Mouse (Mus musculus): ENCODE results near the gene Cox6a1. TPM values are rescaled to one million over a fixed set of nuclear protein-coding genes. Genes with fewer than 3 reads are reported as not detected.
A peak's percentile ranks its signal among the peaks of the same experiment; 100 is the strongest.

Cox6a1 gene
- polyA plus RNA-seq, 1 experiment from 2014 or later: 938 TPM

DNA sequence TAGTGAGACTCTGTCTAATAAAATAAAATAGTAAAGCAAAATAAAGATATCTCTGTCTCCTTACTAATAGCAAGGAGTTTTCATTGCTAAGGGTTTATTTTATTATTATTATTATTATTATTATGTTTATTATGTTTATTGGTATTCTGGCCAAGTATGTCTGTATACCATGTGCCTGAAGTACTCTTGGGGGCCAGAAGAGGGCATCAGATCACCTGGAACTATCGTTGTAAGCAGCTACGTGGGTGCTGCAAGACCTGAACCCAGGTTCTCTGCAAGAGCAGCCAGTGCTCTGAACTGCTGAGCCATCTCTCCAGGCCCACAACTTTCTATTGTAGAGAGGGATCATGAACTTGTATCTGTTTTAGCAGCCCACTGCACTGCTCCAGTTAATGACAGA lies 26.7 kb upstream of the Cox6a1 start:
- peaks cover 12% of the 10 kb centered on the region; the same call in 1 of the 2 replicates for H3K4me1 ChIP-seq (ENCODE audit: control insufficient read depth, insufficient read depth, low read length)
- DNase-seq (no peak), ATAC-seq (ENCODE audit: low FRiP score, low TSS enrichment) (no peak)
- H3K27ac ChIP-seq (replicated peaks; ENCODE audit: low read depth, low read length): 0 out of 2 replicates have a peak overlapping the region, but pooled peaks have one; percentile 14
- no peaks in the 10 kb centered on the region for H3K36me3 ChIP-seq (ENCODE audit: control insufficient read depth, insufficient read depth, low read length)
- no peak overlapping the region for H3K4me3 ChIP-seq (replicated peaks; ENCODE audit: low read depth, low read length)
- 87% methylated on average over 2 of the region's 2 CpGs for WGBS
- no peak overlapping the region for H3K4me2 ChIP-seq (ENCODE audit: low read length)
- no peaks in the 10 kb centered on the region for H3K27me3 ChIP-seq (ENCODE audit: control insufficient read depth, insufficient read depth, low read length)
- no peaks in the 10 kb centered on the region for H3K9me3 ChIP-seq (ENCODE audit: control insufficient read depth, low read length)
- no peak overlapping the region for H3K9ac ChIP-seq (replicated peaks; ENCODE audit: low read length)

DNA sequence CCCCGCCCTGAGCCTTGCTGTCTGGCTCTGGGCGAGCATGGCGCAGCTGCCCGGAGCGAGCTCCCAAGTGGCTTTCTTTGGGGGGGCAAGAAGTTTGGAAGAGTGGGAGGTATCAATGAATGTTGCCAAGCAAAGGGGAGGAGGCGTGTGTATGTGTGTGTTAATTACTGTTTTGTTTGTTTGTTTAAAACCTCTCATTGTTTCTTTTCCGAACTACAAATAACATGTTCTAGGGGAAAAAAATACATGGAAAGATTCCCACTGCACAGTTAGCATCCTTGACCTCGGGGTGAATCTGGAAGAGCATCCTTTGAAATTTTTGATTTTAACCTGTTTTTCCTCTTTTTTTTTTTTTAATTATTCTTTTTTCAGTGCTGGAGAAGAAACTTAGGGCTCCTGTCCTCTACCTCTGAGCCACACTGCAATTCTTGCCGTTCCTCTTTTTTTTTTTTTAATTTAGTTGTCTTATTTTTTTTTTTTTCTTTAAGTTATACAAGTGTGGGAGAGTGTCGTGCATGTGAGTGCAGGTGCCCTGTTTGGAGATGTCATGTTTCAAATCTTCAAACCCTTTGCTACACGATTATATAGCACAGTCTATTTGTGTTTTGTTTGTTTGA lies 25.5 kb upstream of the Cox6a1 start:
- no peak for ATAC-seq (ENCODE audit: low FRiP score, low TSS enrichment)
- H3K9ac ChIP-seq (replicated peaks; ENCODE audit: low read length): peak overlapping the region; percentile 28; the same call in 1 of the 2 replicates
- H3K27ac ChIP-seq (replicated peaks; ENCODE audit: low read depth, low read length): peak overlapping the region; percentile 75
- DNase-seq: no peak
- H3K4me3 ChIP-seq (replicated peaks; ENCODE audit: low read depth, low read length): peak overlapping the region; percentile 24
- peak overlapping the region; percentile 60 for H3K4me2 ChIP-seq (ENCODE audit: low read length)
- no peaks in the 10 kb centered on the region for H3K27me3 ChIP-seq (ENCODE audit: control insufficient read depth, insufficient read depth, low read length)
- no peaks in the 10 kb centered on the region for H3K9me3 ChIP-seq (ENCODE audit: control insufficient read depth, low read length)
- H3K4me1 ChIP-seq (ENCODE audit: control insufficient read depth, insufficient read depth, low read length): peaks cover 12% of the 10 kb centered on the region; the same call in 1 of the 2 replicates
- no peaks in the 10 kb centered on the region for H3K36me3 ChIP-seq (ENCODE audit: control insufficient read depth, insufficient read depth, low read length)
- WGBS: 3% methylated on average over 11 of the region's 11 CpGs

DNA sequence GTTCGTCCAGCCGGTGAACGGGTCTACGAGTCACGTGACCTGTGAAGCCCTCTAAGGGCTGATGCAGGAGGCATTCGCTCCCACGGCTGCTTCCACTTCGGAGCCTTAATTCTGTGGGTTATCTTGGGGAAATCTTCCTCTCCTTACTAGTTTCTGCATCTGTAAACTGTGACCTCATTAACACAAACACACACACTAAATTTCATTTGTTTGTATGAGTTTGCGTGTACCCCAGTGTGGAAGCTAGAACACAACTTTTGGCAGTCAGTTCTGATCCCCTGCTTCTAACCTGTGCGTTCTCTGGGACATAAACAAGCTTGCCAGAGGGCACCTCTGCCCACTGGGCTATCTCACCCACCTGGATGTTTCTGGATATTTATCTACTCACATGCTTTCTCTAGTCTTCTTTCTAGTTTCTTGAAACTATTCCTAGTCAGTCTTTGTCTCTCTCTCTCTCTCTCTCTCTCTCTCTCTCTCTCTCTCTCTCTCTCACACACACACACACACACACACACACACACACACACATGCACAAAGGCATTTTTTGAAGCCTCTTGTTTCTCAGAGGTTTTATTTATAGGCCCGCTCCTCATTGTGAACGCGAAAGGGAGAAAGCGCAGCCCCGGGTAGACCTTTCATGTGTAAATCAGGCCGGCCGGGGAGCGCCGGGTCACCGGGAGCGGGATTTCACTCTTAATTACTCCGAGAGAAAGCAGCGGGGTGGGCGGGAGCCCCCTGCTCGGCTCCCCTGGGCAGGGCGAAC lies 24.8 kb upstream of the Cox6a1 start:
- H3K9me3 ChIP-seq (ENCODE audit: control insufficient read depth, low read length): no peaks in the 10 kb centered on the region
- no peaks in the 10 kb centered on the region for H3K36me3 ChIP-seq (ENCODE audit: control insufficient read depth, insufficient read depth, low read length)
- H3K27me3 ChIP-seq (ENCODE audit: control insufficient read depth, insufficient read depth, low read length): no peaks in the 10 kb centered on the region
- peak overlapping the region; percentile 24 for H3K4me3 ChIP-seq (replicated peaks; ENCODE audit: low read depth, low read length)
- 6% methylated on average over 26 of the region's 26 CpGs for WGBS
- H3K4me2 ChIP-seq (ENCODE audit: low read length): peak overlapping the region; percentile 60
- peak overlapping the region; percentile 75 for H3K27ac ChIP-seq (replicated peaks; ENCODE audit: low read depth, low read length)
- DNase-seq: peak; percentile 89
- ATAC-seq (ENCODE audit: low FRiP score, low TSS enrichment): peak; percentile 89
- peak overlapping the region; percentile 28; the same call in 1 of the 2 replicates for H3K9ac ChIP-seq (replicated peaks; ENCODE audit: low read length)
- H3K4me1 ChIP-seq (ENCODE audit: control insufficient read depth, insufficient read depth, low read length): peaks cover 12% of the 10 kb centered on the region; the same call in 1 of the 2 replicates

DNA sequence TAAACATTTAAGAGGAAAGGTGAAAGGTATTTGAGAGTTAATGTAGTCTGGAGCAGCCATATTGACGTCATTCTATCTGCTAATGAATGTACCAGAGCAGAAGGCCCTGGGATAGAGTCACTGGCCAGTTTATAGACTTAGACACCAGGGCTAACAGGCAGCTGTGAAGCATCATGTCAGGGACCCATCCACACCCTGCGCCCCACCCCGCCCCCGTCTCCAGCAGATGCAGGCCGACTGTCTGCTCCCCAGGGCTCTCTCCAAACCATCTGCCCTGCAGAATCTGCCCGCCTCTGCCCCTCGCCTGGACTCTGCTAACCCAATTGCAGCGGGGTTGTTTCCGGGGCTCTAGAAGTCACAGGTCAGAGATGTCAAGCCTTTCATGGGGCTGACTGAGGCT lies 23.0 kb upstream of the Cox6a1 start:
- ATAC-seq (ENCODE audit: low FRiP score, low TSS enrichment) (no peak), DNase-seq (no peak)

DNA sequence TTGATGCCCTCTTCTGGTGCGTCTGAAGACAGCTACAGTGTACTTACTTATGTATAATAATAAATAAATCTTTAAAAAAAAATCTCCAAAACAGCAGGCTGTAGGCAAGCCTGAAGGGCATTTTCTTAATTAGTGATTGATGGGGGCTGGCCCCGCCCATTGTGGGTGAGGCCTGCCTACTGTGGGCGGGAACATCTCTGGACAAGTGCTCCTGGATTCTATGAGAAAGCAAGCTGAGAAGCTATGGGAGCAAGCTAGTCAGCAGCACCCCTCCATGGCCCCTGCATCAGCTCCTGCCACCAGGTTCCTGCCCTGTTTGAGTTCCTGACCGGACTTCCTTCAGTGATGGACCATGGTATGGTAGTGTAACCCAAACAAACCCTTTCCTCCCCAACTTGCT lies 16.0 kb upstream of the Cox6a1 start:
- Histone ChIP-seq H3K4me3 (replicated peaks; ENCODE audit: low read depth, low read length) (no peak overlapping the region), H3K36me3 (ENCODE audit: control insufficient read depth, insufficient read depth, low read length) (no peaks in the 10 kb centered on the region), H3K27ac (replicated peaks; ENCODE audit: low read depth, low read length) (no peak overlapping the region), H3K9ac (replicated peaks; ENCODE audit: low read length) (no peak overlapping the region), H3K27me3 (ENCODE audit: control insufficient read depth, insufficient read depth, low read length) (no peaks in the 10 kb centered on the region), H3K9me3 (ENCODE audit: control insufficient read depth, low read length) (no peaks in the 10 kb centered on the region), H3K4me1 (ENCODE audit: control insufficient read depth, insufficient read depth, low read length) (no peaks in the 10 kb centered on the region), H3K4me2 (ENCODE audit: low read length) (no peak overlapping the region)
- ATAC-seq (ENCODE audit: low FRiP score, low TSS enrichment): no peak
- no peak for DNase-seq
- WGBS: 92% methylated on average over 4 of the region's 4 CpGs

More for the DNA sequence above, 23.0 kb upstream of the Cox6a1 start:
- H3K27me3 ChIP-seq (ENCODE audit: control insufficient read depth, insufficient read depth, low read length): no peaks in the 10 kb centered on the region
- WGBS: 34% methylated on average over 9 of the region's 9 CpGs
- 0 out of 2 replicates have a peak overlapping the region, but pooled peaks have one; percentile 26 for H3K27ac ChIP-seq (replicated peaks; ENCODE audit: low read depth, low read length)
- H3K4me1 ChIP-seq (ENCODE audit: control insufficient read depth, insufficient read depth, low read length): peaks cover 12% of the 10 kb centered on the region; the same call in 1 of the 2 replicates
- no peaks in the 10 kb centered on the region for H3K9me3 ChIP-seq (ENCODE audit: control insufficient read depth, low read length)
- no peak overlapping the region for H3K4me3 ChIP-seq (replicated peaks; ENCODE audit: low read depth, low read length)
- H3K9ac ChIP-seq (replicated peaks; ENCODE audit: low read length): no peak overlapping the region
- H3K36me3 ChIP-seq (ENCODE audit: control insufficient read depth, insufficient read depth, low read length): no peaks in the 10 kb centered on the region
- no peak overlapping the region for H3K4me2 ChIP-seq (ENCODE audit: low read length)

DNA sequence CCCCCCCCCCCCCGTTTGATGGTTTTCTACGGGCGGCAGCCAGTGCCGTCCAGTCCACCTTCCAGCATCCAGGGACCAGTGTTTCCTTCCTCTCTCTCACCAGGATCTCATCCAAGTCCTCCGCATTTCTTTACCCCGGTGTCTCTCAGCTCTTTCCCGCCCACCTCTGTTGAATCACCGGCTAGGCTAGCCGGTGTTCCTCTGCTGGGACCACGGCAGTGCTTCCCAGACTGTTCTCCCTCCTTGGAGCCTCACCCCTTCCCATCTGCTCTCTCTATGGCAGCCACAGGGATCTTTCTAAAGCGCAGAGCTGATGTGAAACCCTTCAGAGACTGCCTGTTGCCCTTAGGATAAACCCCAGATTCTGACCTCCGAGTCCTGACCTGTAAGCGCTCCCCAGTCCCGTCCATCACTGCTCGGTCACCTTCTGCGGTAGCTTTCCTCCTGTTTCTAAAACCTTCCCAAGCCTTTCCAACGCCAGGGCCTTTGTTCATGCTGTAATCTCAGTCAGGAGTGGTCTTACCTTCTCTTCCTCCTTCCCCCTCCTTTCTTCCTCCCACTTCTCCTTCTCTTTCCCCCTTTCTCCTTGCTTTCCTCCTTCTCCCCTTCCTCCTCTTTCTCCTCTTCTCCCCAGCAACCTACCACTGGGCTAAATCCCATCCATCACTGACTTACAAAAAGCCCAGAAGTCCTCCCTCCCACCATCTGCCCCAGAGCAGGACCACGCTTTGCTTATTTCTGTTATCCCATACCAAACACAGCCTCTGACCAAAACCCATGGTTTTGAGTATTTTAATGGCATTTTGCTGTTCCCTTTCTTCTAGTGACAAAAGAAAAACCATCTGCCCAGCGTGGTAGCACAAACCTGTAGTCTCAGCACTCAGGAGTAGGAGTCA lies 14.3 kb upstream of the Cox6a1 start:
- H3K36me3 ChIP-seq (ENCODE audit: control insufficient read depth, insufficient read depth, low read length): no peaks in the 10 kb centered on the region
- H3K4me2 ChIP-seq (ENCODE audit: low read length): no peak overlapping the region
- 18% methylated on average over 18 of the region's 19 CpGs for whole genome bisulfite sequencing
- DNase-seq: peak; percentile 32
- H3K9me3 ChIP-seq (ENCODE audit: control insufficient read depth, low read length): no peaks in the 10 kb centered on the region
- ATAC-seq (ENCODE audit: low FRiP score, low TSS enrichment): no peak
- H3K4me3 ChIP-seq (replicated peaks; ENCODE audit: low read depth, low read length): no peak overlapping the region
- no peak overlapping the region for H3K9ac ChIP-seq (replicated peaks; ENCODE audit: low read length)
- 0 out of 2 replicates have a peak overlapping the region, but pooled peaks have one; percentile 41 for H3K27ac ChIP-seq (replicated peaks; ENCODE audit: low read depth, low read length)
- H3K27me3 ChIP-seq (ENCODE audit: control insufficient read depth, insufficient read depth, low read length): no peaks in the 10 kb centered on the region
- no peaks in the 10 kb centered on the region for H3K4me1 ChIP-seq (ENCODE audit: control insufficient read depth, insufficient read depth, low read length)

DNA sequence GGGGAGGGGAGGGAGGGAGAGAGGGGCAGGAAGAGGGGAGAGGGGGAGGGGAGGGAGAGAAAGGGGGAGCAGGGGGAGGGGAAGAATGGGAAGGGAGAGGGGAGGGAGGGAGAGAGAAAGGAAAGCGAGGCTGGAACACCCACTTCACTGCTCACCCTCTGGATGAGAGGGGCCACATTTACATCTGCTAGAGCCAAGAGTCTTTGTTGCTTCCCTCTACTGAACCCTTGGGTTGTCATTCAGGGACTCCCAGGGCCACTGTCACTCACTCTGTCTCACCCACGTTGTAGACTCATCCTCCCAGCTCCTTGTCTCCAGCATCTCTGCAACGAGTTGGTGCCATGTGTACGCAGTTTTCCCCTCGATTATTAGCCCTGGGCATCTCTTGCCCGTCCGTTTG lies 13.4 kb upstream of the Cox6a1 start:
- H3K4me3 ChIP-seq (replicated peaks; ENCODE audit: low read depth, low read length): no peak overlapping the region
- H3K9ac ChIP-seq (replicated peaks; ENCODE audit: low read length): no peak overlapping the region
- no peak overlapping the region for H3K27ac ChIP-seq (replicated peaks; ENCODE audit: low read depth, low read length)
- WGBS: 24% methylated on average over 7 of the region's 7 CpGs
- H3K27me3 ChIP-seq (ENCODE audit: control insufficient read depth, insufficient read depth, low read length): no peaks in the 10 kb centered on the region
- no peaks in the 10 kb centered on the region for H3K9me3 ChIP-seq (ENCODE audit: control insufficient read depth, low read length)
- H3K4me2 ChIP-seq (ENCODE audit: low read length): no peak overlapping the region
- H3K36me3 ChIP-seq (ENCODE audit: control insufficient read depth, insufficient read depth, low read length): no peaks in the 10 kb centered on the region
- DNase-seq (no peak), ATAC-seq (ENCODE audit: low FRiP score, low TSS enrichment) (no peak)
- no peaks in the 10 kb centered on the region for H3K4me1 ChIP-seq (ENCODE audit: control insufficient read depth, insufficient read depth, low read length)

- Histone ChIP-seq H3K4me2 (ENCODE audit: low read length) (no peak overlapping the region), H3K27ac (replicated peaks; ENCODE audit: low read depth, low read length) (no peak overlapping the region), H3K4me3 (replicated peaks; ENCODE audit: low read depth, low read length) (no peak overlapping the region), H3K9ac (replicated peaks; ENCODE audit: low read length) (no peak overlapping the region), H3K9me3 (ENCODE audit: control insufficient read depth, low read length) (no peaks in the 10 kb centered on the region), H3K27me3 (ENCODE audit: control insufficient read depth, insufficient read depth, low read length) (no peaks in the 10 kb centered on the region), H3K4me1 (ENCODE audit: control insufficient read depth, insufficient read depth, low read length) (no peaks in the 10 kb centered on the region), H3K36me3 (ENCODE audit: control insufficient read depth, insufficient read depth, low read length) (no peaks in the 10 kb centered on the region)
- 67% methylated on average over 5 of the region's 5 CpGs for WGBS
- no peak for ATAC-seq (ENCODE audit: low FRiP score, low TSS enrichment)
- DNase-seq: no peak
Measured at GRCm38 (mm10) chr5:115359851-115360372, 11.1 kb upstream of the Cox6a1 start.
